Mouse (Mus musculus) cerebellum, postnatal 14 days (tissue): Measurements from ENCODE around the gene Dpp6.

Source experiments
- DNase-seq, 2 experiments: peaks; one replicate each; pipeline ENCODE4 v3.0.0; 2021; ENCODE audit warnings: mixed read lengths in 2 of 2

Gene Dpp6

GRCm38 (mm10) chr5:27544816-27545270, 727.8 kb downstream of the Dpp6 start:
- DNase-seq = peak; percentile 63 to 73

- DNase-seq = no peak
Observed at GRCm38 (mm10) chr5:27549291-27549690, 732.3 kb downstream of the Dpp6 start.

- peak; percentile 56 to 71 for DNase-seq
Observed at GRCm38 (mm10) chr5:27565700-27566099, 748.7 kb downstream of the Dpp6 start.

GRCm38 (mm10) chr5:27587970-27588758, 771.2 kb downstream of the Dpp6 start:
- DNase-seq = no peak

- DNase-seq = no peak
Observed at GRCm38 (mm10) chr5:27604132-27604531, 787.1 kb downstream of the Dpp6 start.

- DNase-seq = peak; percentile 85 to 86
Observed at GRCm38 (mm10) chr5:27615769-27616168, 798.8 kb downstream of the Dpp6 start.

- no peak for DNase-seq
Observed at GRCm38 (mm10) chr5:27621811-27622210, 804.8 kb downstream of the Dpp6 start.

GRCm38 (mm10) chr5:27623876-27624275, 806.9 kb downstream of the Dpp6 start:
- DNase-seq = peak in 1 of 2 experiments; percentile 11

- no peak for DNase-seq
Observed at GRCm38 (mm10) chr5:27632151-27632550, 815.1 kb downstream of the Dpp6 start.

GRCm38 (mm10) chr5:27635941-27636340, 818.9 kb downstream of the Dpp6 start:
- peak; percentile 38 to 39 for DNase-seq

- no peak for DNase-seq
Observed at GRCm38 (mm10) chr5:27641876-27642275, 824.9 kb downstream of the Dpp6 start.

- peak; percentile 66 to 81 for DNase-seq
Observed at GRCm38 (mm10) chr5:27651879-27652814, 835.1 kb downstream of the Dpp6 start.

- no peak for DNase-seq
Observed at GRCm38 (mm10) chr5:27656101-27656500, 839.1 kb downstream of the Dpp6 start.

GRCm38 (mm10) chr5:27657672-27658071, 840.7 kb downstream of the Dpp6 start:
- DNase-seq = no peak

- DNase-seq = no peak
Observed at GRCm38 (mm10) chr5:27658165-27658564, 841.2 kb downstream of the Dpp6 start.

- no peak for DNase-seq
Observed at GRCm38 (mm10) chr5:27658569-27658968, 841.6 kb downstream of the Dpp6 start.

- DNase-seq = no peak
Observed at GRCm38 (mm10) chr5:27659019-27659418, 842.0 kb downstream of the Dpp6 start.

- DNase-seq = no peak
Observed at GRCm38 (mm10) chr5:27659781-27660180, 842.8 kb downstream of the Dpp6 start.

GRCm38 (mm10) chr5:27664111-27664510, 847.1 kb downstream of the Dpp6 start:
- no peak for DNase-seq

- DNase-seq = no peak
Observed at GRCm38 (mm10) chr5:27671487-27671886, 854.5 kb downstream of the Dpp6 start.

- DNase-seq = peak; percentile 54 to 69
Observed at GRCm38 (mm10) chr5:27677247-27677666, 860.3 kb downstream of the Dpp6 start.

- DNase-seq = no peak
Observed at GRCm38 (mm10) chr5:27679151-27679550, 862.1 kb downstream of the Dpp6 start.

- peak; percentile 53 to 65 for DNase-seq
Observed at GRCm38 (mm10) chr5:27680476-27680875, 863.5 kb downstream of the Dpp6 start.
